Mouse (Mus musculus): ENCODE measurements at regions not wholly inside any gene's neighbourhood (a gene's known extent, or its start where the extent isn't known, plus 50 kb on each side); places are given as distances from the start of the nearest gene placed in this dataset.

GRCm38 (mm10) chr2:72769030-72769630 is 211.1 kb downstream of the Sp3 start:
- no peak for DNase-seq

- no peak for DNase-seq
Measured at GRCm38 (mm10) chr2:72773401-72773800, 206.8 kb downstream of the Sp3 start.

DNA sequence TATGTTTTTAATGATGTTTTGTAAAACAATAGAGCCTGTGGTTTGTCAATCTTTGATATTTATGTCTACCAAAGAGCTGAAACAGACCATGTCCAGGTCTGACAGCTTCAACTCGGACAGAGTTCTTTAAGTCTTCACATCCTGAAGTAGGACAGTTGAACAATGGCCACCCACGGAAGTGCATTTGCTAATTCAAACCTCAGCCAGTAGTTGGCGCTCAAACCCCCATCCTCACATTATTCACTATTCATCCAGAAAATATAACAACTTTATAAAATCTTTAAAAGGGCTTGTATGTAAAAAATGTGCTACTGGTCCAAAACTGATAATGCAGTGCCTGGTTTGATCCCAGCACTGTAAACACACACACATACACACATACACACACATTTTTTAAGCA is 202.9 kb downstream of the Sp3 start:
- no peak for DNase-seq

- DNase-seq, result no peak
Measured at GRCm38 (mm10) chr2:72777806-72778510, 202.3 kb downstream of the Sp3 start.

GRCm38 (mm10) chr2:72779268-72780163 is 200.7 kb downstream of the Sp3 start:
- DNase-seq, result no peak

- no peak for DNase-seq
Measured at GRCm38 (mm10) chr2:72781369-72782275, 198.6 kb downstream of the Sp3 start.

- DNase-seq, result no peak
Measured at GRCm38 (mm10) chr2:72782355-72782754, 197.9 kb downstream of the Sp3 start.

GRCm38 (mm10) chr2:72785365-72786043 is 194.7 kb downstream of the Sp3 start:
- DNase-seq, result no peak

GRCm38 (mm10) chr2:72786044-72786737 is 194.1 kb downstream of the Sp3 start:
- no peak for DNase-seq

DNA sequence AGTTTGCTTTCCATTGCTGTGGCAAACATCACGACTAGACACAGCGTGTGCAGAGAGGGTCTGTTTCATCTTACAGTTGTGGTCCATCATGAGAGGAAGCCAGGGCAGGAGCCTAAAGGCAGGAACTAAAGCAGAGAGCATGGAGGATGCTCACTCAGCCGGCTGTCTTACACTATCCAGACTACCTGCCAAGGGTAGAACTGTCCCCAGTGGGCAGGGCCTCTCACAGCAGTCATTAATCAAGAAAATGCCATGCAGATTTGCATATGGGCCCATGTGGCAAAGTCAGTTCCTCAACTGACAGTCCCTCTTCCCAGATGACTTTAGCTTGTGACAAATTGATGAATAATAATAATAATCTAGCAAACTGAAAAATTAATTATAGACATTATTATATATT is 192.6 kb downstream of the Sp3 start:
- no peak for DNase-seq

DNA sequence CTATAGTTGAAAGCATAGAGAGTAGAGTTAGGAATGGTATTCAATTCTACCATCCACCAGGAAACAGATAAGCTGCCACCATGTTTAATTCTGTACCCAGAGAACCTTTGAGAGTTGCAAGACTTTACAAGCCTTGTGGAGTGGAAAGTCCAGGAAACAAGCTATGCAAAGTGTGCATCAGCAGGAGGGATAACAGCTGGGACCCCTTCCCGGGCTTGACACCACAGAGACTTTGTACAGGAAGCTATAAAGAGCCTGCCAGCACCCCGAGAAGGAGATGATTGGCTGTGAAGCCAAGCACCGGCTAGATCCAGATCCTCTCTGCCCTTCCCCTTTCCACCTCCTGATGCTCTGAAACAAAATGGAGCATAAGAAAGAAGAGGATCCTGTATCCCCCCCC is 188.8 kb downstream of the Sp3 start:
- no peak for DNase-seq

DNA sequence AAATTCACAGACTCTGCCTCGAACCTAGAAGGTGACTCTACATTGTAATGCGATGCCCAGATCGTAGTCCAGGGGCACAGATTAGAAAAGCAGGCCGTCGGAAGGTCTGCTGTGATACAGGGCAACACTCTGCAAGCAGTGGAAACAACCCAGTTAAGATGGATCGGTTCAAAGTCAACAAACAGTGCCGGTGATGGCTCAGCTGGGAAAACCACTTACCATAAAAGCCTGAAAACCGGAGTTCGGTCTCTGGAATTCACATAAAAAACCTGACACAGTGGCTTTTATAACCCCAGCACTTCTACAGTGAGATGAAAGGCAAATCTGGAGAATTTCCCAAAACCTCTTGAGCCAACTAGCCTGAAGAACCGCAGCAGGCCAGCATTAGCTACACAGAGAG is 186.8 kb downstream of the Sp3 start:
- DNase-seq, result no peak

DNA sequence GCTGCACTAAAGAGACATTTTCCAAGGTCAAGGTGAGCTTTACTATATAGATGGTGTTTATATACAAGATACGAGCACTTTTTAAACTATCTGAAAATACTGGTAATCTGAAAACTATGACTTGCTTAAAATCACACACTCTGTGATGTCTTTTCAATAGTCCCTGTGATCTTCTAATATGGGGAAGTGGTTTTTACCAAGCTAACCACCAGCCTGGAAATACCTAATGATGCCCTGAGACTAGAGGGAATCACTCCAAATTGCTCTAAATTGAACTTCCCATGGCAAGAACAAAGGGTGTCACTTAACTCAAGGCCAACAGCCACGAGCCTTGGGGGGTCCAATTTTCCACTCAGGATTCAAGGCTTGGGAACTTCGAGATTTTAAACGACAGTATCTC is 185.7 kb downstream of the Sp3 start:
- DNase-seq, result no peak

DNA sequence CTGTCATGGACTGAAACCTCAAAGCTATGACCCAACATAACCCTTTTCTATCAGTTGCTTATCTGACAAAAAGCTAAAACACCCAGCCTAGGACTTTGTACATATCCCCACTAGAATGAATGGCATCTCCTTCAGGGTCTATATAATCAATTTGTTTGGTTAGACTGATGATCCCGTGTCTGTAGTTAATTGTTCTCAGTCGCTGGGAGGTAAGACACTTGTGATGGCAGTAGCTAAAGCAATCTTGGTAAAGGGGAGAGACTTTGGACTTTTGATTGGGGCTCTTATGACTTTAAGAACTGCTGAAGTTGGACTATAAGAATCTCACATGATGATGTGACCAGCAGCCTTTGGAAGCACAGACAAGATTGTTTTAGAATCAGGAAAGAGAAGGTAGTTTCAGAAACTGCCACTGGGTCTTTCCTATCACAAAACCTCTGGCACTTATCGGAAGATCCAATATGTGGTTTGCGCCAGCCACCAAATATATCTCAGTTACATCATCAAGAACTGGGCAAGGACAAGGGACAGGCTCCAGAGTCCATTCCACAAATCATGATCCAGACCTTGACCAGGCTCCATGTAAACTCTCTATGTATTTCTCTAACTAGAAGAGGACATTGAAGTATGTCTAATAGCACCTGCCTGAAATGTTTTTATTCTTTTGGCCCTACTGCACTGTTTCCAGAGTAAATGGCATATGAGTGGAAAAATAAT is 183.1 kb downstream of the Sp3 start:
- no peak for DNase-seq

GRCm38 (mm10) chr2:72800696-72801095 is 179.6 kb downstream of the Sp3 start:
- DNase-seq, result no peak

DNA sequence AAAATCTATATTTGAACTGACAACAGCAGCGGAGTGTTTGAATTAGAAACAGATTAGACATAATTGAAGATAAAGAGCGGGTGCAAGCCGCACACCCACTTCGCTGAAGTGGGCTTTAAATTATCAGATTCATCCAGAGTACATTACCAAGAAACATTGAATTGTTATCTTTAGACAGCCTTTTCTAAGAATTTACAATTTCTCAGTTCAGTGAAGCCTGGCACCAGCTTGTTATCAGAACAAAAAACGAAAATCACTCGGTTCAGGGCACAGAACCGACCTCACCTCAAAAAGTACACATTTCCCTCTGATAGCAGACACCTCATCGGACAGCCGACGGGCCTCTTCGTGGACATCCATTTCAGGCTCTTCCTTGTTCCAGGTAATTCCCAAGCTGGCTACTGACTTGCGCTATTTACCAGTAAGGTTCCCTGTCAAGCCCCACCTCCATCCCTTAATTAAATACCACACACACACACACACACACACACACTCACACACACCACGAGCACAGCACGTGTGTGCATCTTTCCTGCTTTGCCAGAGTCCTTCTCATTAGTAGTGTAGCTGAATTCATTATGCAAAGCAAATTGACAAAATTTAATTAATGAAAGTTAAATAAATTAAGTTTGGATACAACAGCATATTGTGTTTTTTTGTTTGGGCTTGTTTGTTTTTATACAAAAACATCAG is 166.8 kb downstream of the Sp3 start:
- DNase-seq, result no peak

DNA sequence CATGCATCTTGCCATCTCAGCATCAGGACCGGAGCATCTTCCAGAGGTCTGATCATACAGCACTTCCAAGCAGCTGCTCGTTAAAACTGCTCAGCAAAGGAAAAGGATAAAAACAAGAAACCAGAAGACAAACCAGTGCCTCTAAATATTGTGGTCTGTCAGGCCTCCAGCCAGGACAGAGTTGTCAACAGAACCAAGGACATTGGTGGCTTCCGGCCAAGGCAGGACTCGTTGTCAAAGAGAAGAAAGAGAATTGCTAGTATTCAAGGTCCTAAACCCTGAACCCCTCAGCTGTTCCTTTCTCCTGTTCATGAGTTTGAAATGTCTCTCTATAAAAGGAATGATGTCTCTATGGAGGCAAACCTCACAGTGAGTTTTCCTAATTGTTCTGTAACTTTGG is 155.0 kb downstream of the Sp3 start:
- DNase-seq, result no peak

- no peak for DNase-seq
Measured at GRCm38 (mm10) chr2:72829139-72829538, 151.1 kb downstream of the Sp3 start.

- no peak for DNase-seq
Measured at GRCm38 (mm10) chr2:72832770-72833169, 147.5 kb downstream of the Sp3 start.

DNA sequence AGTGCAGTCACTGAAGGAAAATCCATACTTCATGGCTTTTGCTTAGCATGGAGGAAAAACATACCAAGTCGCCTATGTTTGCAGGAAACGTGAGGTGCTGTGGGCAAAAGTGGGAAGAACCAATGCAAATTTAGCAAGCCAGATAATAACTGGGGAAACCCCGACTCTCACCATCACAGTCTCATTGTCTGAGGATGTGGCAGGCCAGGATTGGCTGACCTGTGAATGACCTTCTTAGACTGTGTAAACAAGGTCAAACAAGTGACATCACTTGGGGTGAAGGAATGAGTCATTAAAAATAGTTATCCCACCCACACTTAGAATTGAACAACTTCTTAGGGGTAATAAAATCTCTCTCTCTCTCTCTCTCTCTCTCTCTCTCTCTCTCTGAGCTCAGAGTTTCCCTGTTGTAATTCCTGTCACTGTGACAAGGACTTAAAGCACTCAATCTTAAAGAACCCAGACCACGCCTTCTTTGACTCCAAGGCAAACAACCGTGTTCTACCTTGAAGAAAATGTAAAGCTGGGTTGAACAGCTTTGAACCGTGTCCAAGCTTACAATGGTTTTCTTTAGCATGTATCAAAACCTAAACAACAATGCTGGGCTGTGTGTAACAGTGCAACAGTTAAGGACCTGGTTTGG is 142.0 kb downstream of the Sp3 start:
- DNase-seq, result no peak
